Mouse (Mus musculus) ES-Bruce4 (cell line): ENCODE measurements around the gene Atp8a2.

Experiments used
- CTCF ChIP-seq: IDR thresholded peaks from one replicate; pipeline ENCODE4 v1.8.1; 2011; ENCODE audit warnings: low read depth, low read length
- EP300 ChIP-seq: IDR thresholded peaks from 2 replicates; pipeline ENCODE4 v1.6.1; 2011; ENCODE audit warnings: low read depth, low read length; ENCODE audit not compliant: insufficient read depth
- POLR2A ChIP-seq: IDR thresholded peaks from one replicate; pipeline ENCODE4 v1.8.1; 2011; ENCODE audit warnings: low read length; ENCODE audit not compliant: insufficient read depth

DNA sequence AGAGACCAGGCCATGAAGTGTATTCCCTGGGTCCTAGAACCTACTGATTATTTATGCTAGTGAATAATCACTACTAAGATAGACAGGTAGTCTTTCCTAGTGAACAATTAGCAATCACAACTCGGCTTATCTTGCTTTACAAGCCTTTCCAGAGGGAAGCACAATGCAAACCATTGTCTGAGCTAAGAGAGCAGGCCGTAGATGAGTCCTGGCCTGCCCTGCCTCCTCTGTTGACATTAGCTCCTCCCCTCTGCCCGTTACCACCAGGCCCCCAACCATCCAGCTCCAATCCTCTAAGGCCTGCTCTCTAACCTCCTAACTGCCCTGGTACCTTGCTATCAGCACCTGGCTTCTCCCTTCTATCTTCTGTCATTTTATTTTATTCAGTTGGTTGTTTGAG is 138.1 kb downstream of the Atp8a2 start:
- TF ChIP-seq EP300 (no peak), POLR2A (no peak), CTCF (no peak)
